Mouse (Mus musculus): ENCODE measurements around the gene Ltbp3.

The Ltbp3 gene

GRCm38 (mm10) chr19:5804371-5804899 lies 63.7 kb downstream of the Ltbp3 start:
- in situ Hi-C loops (cut with MboI, MseI) = no loop called here

- in situ Hi-C loops (cut with MboI, MseI) = no loop called here
These were observed 65.5 kb downstream of the Ltbp3 start for GRCm38 (mm10) chr19:5806051-5806808.

- in situ Hi-C loops (cut with MboI, MseI) = no loop called here
These were observed 66.1 kb downstream of the Ltbp3 start for GRCm38 (mm10) chr19:5806809-5807205.

- in situ Hi-C loops (cut with MboI, MseI) = no loop called here
These were observed 67.0 kb downstream of the Ltbp3 start for GRCm38 (mm10) chr19:5807740-5808139.
